Mouse (Mus musculus) megakaryocyte, embryonic 14.5 days (primary cell): ENCODE results near the gene Ola1. TPM values are rescaled to one million over a fixed set of nuclear protein-coding genes. Genes with fewer than 3 reads are reported as not detected.

Experiments
- H3K27me3 ChIP-seq: replicated peaks from 2 replicates; pipeline ENCODE3; 2012; ENCODE audit warnings: inconsistent platforms
- H3K36me3 ChIP-seq: replicated peaks from 2 replicates; pipeline ENCODE3; 2012; ENCODE audit warnings: low read length, inconsistent platforms, mixed read lengths
- H3K4me1 ChIP-seq: 2 replicates; pipeline ENCODE4 v1.6.1; 2012; ENCODE audit warnings: inconsistent platforms
- H3K4me3 ChIP-seq: replicated peaks from 2 replicates; pipeline ENCODE3; 2012; ENCODE audit warnings: moderate library complexity, mild to moderate bottlenecking, inconsistent platforms
- H3K9me3 ChIP-seq: 2 replicates; pipeline ENCODE4 v1.6.1; 2012; ENCODE audit warnings: inconsistent platforms
- FLI1 ChIP-seq: IDR thresholded peaks from 2 replicates; pipeline ENCODE4 v1.6.1; 2012; ENCODE audit warnings: low read length, inconsistent platforms, mixed read lengths
- GATA1 ChIP-seq: IDR thresholded peaks from 3 replicates; pipeline ENCODE4 v1.6.1; 2012; ENCODE audit warnings: mixed read lengths, low read length, inconsistent platforms, borderline replicate concordance
- polyA plus RNA-seq: library from polyadenylated mRNA; stranded (reverse); fragments of >175 nt; gene quantifications from 2 replicates; pipeline ENCODE4 v1.2.3, GENCODE M21; 2012; ENCODE audit warnings: low replicate concordance; ENCODE audit not compliant: insufficient read depth

Gene Ola1
- polyA plus RNA-seq, 1 experiment: 26.7 TPM

- Histone ChIP-seq H3K4me1 (peaks cover 27% of the 10 kb centered on the region), H3K36me3 (peaks cover 4% of the 10 kb centered on the region), H3K4me3 (peak overlapping the region; percentile 44), H3K9me3 (peaks cover 26% of the 10 kb centered on the region), H3K27me3 (no peaks in the 10 kb centered on the region)
- TF ChIP-seq GATA1: no peak
- TF ChIP-seq FLI1: no peak
Observed at GRCm38 (mm10) chr2:73056090-73056956, 162.4 kb downstream of the Ola1 start.

- Histone ChIP-seq H3K36me3 (peaks cover 4% of the 10 kb centered on the region), H3K4me1 (peaks cover 22% of the 10 kb centered on the region), H3K9me3 (peaks cover 26% of the 10 kb centered on the region), H3K27me3 (peaks cover 2% of the 10 kb centered on the region), H3K4me3 (peak overlapping the region; percentile 69)
- TF ChIP-seq GATA1 (no peak), FLI1 (no peak)
Observed at GRCm38 (mm10) chr2:73053791-73054490, 164.8 kb downstream of the Ola1 start.

- H3K27me3 ChIP-seq: peaks cover 4% of the 10 kb centered on the region
Observed at GRCm38 (mm10) chr2:73050401-73050800, 168.3 kb downstream of the Ola1 start.

GRCm38 (mm10) chr2:73049977-73050376 is 168.7 kb downstream of the Ola1 start:
- no peak for TF ChIP-seq GATA1
- TF ChIP-seq FLI1: no peak
- peaks cover 26% of the 10 kb centered on the region for H3K9me3 ChIP-seq
- peaks cover 6% of the 10 kb centered on the region for H3K27me3 ChIP-seq
- no peak overlapping the region for H3K4me3 ChIP-seq
- peaks cover 9% of the 10 kb centered on the region for H3K4me1 ChIP-seq
- H3K36me3 ChIP-seq: peaks cover 4% of the 10 kb centered on the region

More at GRCm38 (mm10) chr2:73050401-73050800, 168.3 kb downstream of the Ola1 start:
- Histone ChIP-seq H3K4me1 (peaks cover 9% of the 10 kb centered on the region), H3K9me3 (peaks cover 26% of the 10 kb centered on the region), H3K36me3 (peaks cover 4% of the 10 kb centered on the region), H3K4me3 (no peak overlapping the region)
- TF ChIP-seq GATA1: no peak
- no peak for TF ChIP-seq FLI1

- H3K9me3 ChIP-seq: peaks cover 17% of the 10 kb centered on the region
- TF ChIP-seq FLI1 (no peak), GATA1 (no peak)
- H3K27me3 ChIP-seq: peaks cover 7% of the 10 kb centered on the region
- H3K4me3 ChIP-seq: no peak overlapping the region
- peaks cover 4% of the 10 kb centered on the region for H3K4me1 ChIP-seq
- H3K36me3 ChIP-seq: peaks cover 4% of the 10 kb centered on the region
Observed at GRCm38 (mm10) chr2:73049001-73049684, 169.6 kb downstream of the Ola1 start.

GRCm38 (mm10) chr2:73047061-73047741 is 171.5 kb downstream of the Ola1 start:
- Histone ChIP-seq H3K36me3 (no peaks in the 10 kb centered on the region), H3K27me3 (peaks cover 7% of the 10 kb centered on the region), H3K9me3 (peaks cover 3% of the 10 kb centered on the region), H3K4me3 (no peak overlapping the region), H3K4me1 (no peaks in the 10 kb centered on the region)
- TF ChIP-seq FLI1: no peak
- TF ChIP-seq GATA1: no peak

- H3K27me3 ChIP-seq: peaks cover 7% of the 10 kb centered on the region
- no peaks in the 10 kb centered on the region for H3K9me3 ChIP-seq
- H3K4me1 ChIP-seq: no peaks in the 10 kb centered on the region
- H3K4me3 ChIP-seq: no peak overlapping the region
- no peaks in the 10 kb centered on the region for H3K36me3 ChIP-seq
- TF ChIP-seq FLI1 (no peak), GATA1 (no peak)
Observed at GRCm38 (mm10) chr2:73046576-73046975, 172.1 kb downstream of the Ola1 start.

- Histone ChIP-seq H3K36me3 (no peaks in the 10 kb centered on the region), H3K9me3 (no peaks in the 10 kb centered on the region), H3K4me3 (no peak overlapping the region), H3K4me1 (no peaks in the 10 kb centered on the region), H3K27me3 (peaks cover 7% of the 10 kb centered on the region)
- TF ChIP-seq GATA1 (no peak), FLI1 (no peak)
Observed at GRCm38 (mm10) chr2:73045505-73045904, 173.2 kb downstream of the Ola1 start.

Other genes starting within 250 kb of the Ola1 start
- 2.3 and 2.5 TPM in 2 replicates for gene Sp3, start 238.5 kb downstream of the Ola1 start, polyA plus RNA-seq
- not detected in 2 replicates for gene Gm11084, start 232.2 kb downstream of the Ola1 start, polyA plus RNA-seq
- gene Sp9, start 53.0 kb upstream of the Ola1 start, polyA plus RNA-seq: not detected in 2 replicates
- gene Scrn3, start 93.7 kb upstream of the Ola1 start, polyA plus RNA-seq: 0.10 TPM in 1 of 2 replicates, not detected in the other
- gene Cir1, start 93.8 kb upstream of the Ola1 start, polyA plus RNA-seq: 14.8 TPM in 1 of 2 replicates, not detected in the other
- gene Gpr155, start 167.6 kb upstream of the Ola1 start, polyA plus RNA-seq: 0.46 TPM in 1 of 2 replicates, not detected in the other